Mouse (Mus musculus) subcutaneous adipose tissue, adult 2 months (tissue): Measurements from ENCODE around the gene Hspa1b. TPM values are rescaled to one million over a fixed set of nuclear protein-coding genes. Genes with fewer than 3 reads are reported as not detected.

Source experiments
- polyA plus RNA-seq: library from polyadenylated mRNA; depleted of rRNA; stranded (reverse); fragments of >200 nt; gene quantifications from 2 replicates; pipeline ENCODE4 v1.2.3, GENCODE M21; 2012; ENCODE audit warnings: low replicate concordance; rRNA removed

Gene Hspa1b
- polyA plus RNA-seq = 15.3 and 47.3 TPM in 2 replicates

GRCm38 (mm10) chr17:34959130-34959778 lies at the start of gene Hspa1b:
Gene Hspa1b (minus strand): TSS chr17:34959238.

DNA sequence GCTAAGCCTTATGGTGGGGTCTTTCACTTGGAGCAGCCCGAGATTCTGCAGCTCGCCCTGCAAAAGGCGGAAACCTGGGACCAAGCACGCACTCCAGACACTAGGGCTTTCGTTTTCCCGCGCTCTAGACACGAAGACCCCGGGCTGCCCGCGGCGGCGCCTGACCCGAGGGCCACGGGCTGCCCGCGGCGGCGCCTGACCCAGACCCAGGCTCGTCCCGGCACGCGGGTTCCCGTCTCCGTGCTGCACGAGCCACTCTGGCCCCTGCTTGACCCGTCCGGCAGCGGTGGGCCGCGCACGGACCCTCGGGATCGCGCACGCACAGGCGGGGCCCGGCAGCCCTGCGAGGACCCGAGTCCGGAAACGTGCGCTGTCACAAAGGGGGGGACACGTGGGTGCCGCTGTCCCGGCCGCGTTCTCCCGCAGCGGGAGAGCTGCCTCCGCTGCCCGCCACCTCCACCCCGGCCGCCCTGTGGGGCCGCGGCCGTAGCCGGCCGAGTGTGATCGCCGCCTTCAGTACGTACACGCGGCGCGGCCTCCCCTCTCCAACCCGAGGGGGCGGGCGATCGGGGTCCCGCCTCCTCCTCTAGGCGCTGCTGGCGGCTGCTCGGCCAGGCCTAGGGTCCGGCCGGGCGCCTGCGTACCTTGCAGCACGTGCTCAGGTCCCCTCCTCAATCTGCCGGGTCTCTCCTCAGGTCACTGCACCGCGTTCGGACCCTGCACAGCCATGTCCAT lies 41.8 kb upstream of the Hspa1b start, which contains the start of gene Vars:
TSS of gene Vars (plus strand) at position 271 of the 735 bp plus-strand sequence.

DNA sequence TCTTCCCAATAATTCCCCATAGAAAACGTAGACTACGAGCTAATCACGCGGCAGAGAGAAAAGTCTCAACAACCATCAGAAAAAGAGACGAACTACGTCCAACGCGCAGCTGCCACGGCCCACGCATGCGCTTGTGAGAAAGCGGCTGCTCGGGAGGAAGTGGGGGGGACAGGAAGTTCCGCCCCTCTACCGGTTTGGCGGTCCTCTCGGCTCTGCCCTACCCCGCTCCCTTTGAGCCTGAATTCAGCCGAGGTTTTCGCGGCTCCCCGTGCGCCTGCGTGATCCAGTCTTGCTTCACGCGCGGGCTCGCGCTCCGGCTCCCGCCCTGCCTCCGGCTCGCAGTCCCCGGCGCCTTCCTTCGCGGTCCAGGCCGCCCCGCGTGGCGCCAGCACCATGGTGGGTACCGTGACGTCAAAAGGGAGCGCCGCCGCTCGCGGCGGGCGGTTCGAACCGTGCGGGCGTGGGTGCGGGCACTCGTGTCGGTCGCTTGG lies 22.7 kb upstream of the Hspa1b start, which contains the start of gene Lsm2:
TSS of gene Lsm2 (plus strand) at position 173 of the 491 bp plus-strand sequence.

GRCm38 (mm10) chr17:34972069-34972749 lies 13.2 kb upstream of the Hspa1b start, which contains the start of the genes Hspa1a and Hspa1l:
Gene Hspa1a (minus strand): TSS chr17:34972156.
Gene Hspa1l (plus strand): TSS chr17:34972703.

GRCm38 (mm10) chr17:34969822-34970221 lies 10.8 kb upstream of the Hspa1b start, which contains the start of gene Gm20481:
Gene Gm20481 (plus strand): TSS chr17:34969912.

DNA sequence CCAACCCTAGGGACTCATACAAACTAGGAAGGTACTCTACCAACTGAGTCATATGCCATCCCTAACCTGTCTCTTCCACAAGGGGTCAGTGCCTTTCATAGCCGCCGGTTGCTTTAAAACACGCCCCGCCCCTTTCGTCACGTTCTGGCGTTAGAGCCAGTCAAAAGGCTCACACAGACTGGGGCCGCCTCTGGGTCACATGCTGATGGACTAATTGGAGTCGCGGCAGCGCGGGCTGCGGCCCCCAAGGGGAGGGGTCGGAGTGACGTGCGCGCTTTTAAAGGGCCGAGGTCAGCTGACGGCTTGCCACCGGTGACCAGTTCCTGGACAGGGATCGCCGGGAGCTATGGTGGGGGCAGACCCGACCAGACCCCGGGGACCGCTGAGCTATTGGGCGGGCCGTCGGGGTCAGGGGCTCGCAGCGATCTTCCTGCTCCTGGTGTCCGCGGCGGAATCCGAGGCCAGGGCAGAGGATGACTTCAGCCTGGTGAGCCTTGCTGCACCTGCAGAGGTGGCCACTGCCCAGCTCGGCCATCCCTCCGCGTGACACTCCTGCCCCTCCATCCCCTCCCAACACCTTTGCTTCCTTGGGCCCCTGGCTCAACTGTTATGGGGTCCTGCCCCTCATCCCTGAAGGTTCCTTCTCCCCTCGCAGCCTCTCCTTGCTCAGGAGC lies 27.8 kb downstream of the Hspa1b start, which contains the start of gene Neu1:
TSS of gene Neu1 (plus strand) at position 193 of the 674 bp plus-strand sequence.

GRCm38 (mm10) chr17:34913930-34914665 lies 44.9 kb downstream of the Hspa1b start, which contains the start of gene Slc44a4:
Gene Slc44a4 (plus strand): TSS chr17:34914466.

Other genes with a start within 250 kb of the Hspa1b start
- gene C4b, start 215.4 kb downstream of the Hspa1b start, polyA plus RNA-seq = 136 and 385 TPM in 2 replicates
- 0.26 and 1.6 TPM in 2 replicates for gene Cyp21a1, start 154.7 kb downstream of the Hspa1b start, polyA plus RNA-seq
- gene Stk19, start 122.3 kb downstream of the Hspa1b start, polyA plus RNA-seq = 37.5 and 44.6 TPM in 2 replicates
- gene Dxo, start 122.2 kb downstream of the Hspa1b start, polyA plus RNA-seq = 65.8 and 69.5 TPM in 2 replicates
- 92.6 and 103 TPM in 2 replicates for gene Skiv2l, start 109.0 kb downstream of the Hspa1b start, polyA plus RNA-seq
- gene Nelfe, start 108.8 kb downstream of the Hspa1b start, polyA plus RNA-seq = 26.6 and 41.9 TPM in 2 replicates
- 75.6 and 198 TPM in 2 replicates for gene Cfb, start 96.7 kb downstream of the Hspa1b start, polyA plus RNA-seq
- gene Zbtb12, start 79.8 kb downstream of the Hspa1b start, polyA plus RNA-seq = 7.5 and 24.8 TPM in 2 replicates
- not detected in 2 replicates for gene Gm20547, start 77.2 kb downstream of the Hspa1b start, polyA plus RNA-seq
- 69.3 and 73.7 TPM in 2 replicates for gene C2, start 61.0 kb downstream of the Hspa1b start, polyA plus RNA-seq
- 185 and 311 TPM in 2 replicates for gene Ehmt2, start 60.8 kb downstream of the Hspa1b start, polyA plus RNA-seq
- gene Slc44a4, start 44.8 kb downstream of the Hspa1b start, polyA plus RNA-seq = 0.10 and 12.1 TPM in 2 replicates
- gene Neu1, start 28.0 kb downstream of the Hspa1b start, polyA plus RNA-seq = 41.5 and 44.0 TPM in 2 replicates
- gene Gm20481, start 10.7 kb upstream of the Hspa1b start, polyA plus RNA-seq = not detected in 2 replicates
- 8.7 and 27.0 TPM in 2 replicates for gene Hspa1a, start 12.9 kb upstream of the Hspa1b start, polyA plus RNA-seq
- 0.46 and 0.59 TPM in 2 replicates for gene Hspa1l, start 13.5 kb upstream of the Hspa1b start, polyA plus RNA-seq
- gene Lsm2, start 22.6 kb upstream of the Hspa1b start, polyA plus RNA-seq = 69.2 and 79.0 TPM in 2 replicates
- gene Vars, start 41.7 kb upstream of the Hspa1b start, polyA plus RNA-seq = 61.9 and 207 TPM in 2 replicates
- 0.39 and 0.62 TPM in 2 replicates for gene Vwa7, start 57.3 kb upstream of the Hspa1b start, polyA plus RNA-seq
- 0.54 and 1.7 TPM in 2 replicates for gene Sapcd1, start 68.8 kb upstream of the Hspa1b start, polyA plus RNA-seq
- gene Msh5, start 87.5 kb upstream of the Hspa1b start, polyA plus RNA-seq = 1.8 TPM in 2 replicates
- 87.4 and 180 TPM in 2 replicates for gene Clic1, start 90.7 kb upstream of the Hspa1b start, polyA plus RNA-seq
- gene Ddah2, start 99.8 kb upstream of the Hspa1b start, polyA plus RNA-seq = 59.2 and 121 TPM in 2 replicates
- 0.17 TPM in 1 of 2 replicates, not detected in the other for gene Ly6g6c, start 106.2 kb upstream of the Hspa1b start, polyA plus RNA-seq
- 0.09 and 0.21 TPM in 2 replicates for gene Mpig6b, start 106.9 kb upstream of the Hspa1b start, polyA plus RNA-seq
- 0.24 and 4.5 TPM in 2 replicates for gene Ly6g6e, start 117.7 kb upstream of the Hspa1b start, polyA plus RNA-seq
- 2.3 and 5.4 TPM in 2 replicates for gene Ly6g6d, start 118.8 kb upstream of the Hspa1b start, polyA plus RNA-seq
- not detected in 2 replicates for gene Ly6g6f, start 126.4 kb upstream of the Hspa1b start, polyA plus RNA-seq
- gene Abhd16a, start 130.0 kb upstream of the Hspa1b start, polyA plus RNA-seq = 206 and 214 TPM in 2 replicates
- 3.1 TPM in 1 of 2 replicates, not detected in the other for gene Ly6g5c, start 149.0 kb upstream of the Hspa1b start, polyA plus RNA-seq
- 1.9 and 3.2 TPM in 2 replicates for gene Ly6g5b, start 156.2 kb upstream of the Hspa1b start, polyA plus RNA-seq
- 12.3 and 16.6 TPM in 2 replicates for gene Gpank1, start 162.2 kb upstream of the Hspa1b start, polyA plus RNA-seq
- gene Csnk2b, start 162.8 kb upstream of the Hspa1b start, polyA plus RNA-seq = 304 and 310 TPM in 2 replicates
- gene D17H6S53E, start 167.1 kb upstream of the Hspa1b start, polyA plus RNA-seq = 6.4 and 11.3 TPM in 2 replicates
- 0.17 TPM in 1 of 2 replicates, not detected in the other for gene Apom, start 172.8 kb upstream of the Hspa1b start, polyA plus RNA-seq
- gene Bag6, start 175.9 kb upstream of the Hspa1b start, polyA plus RNA-seq = 178 and 246 TPM in 2 replicates
- gene Prrc2a, start 205.7 kb upstream of the Hspa1b start, polyA plus RNA-seq = 249 and 404 TPM in 2 replicates
- 1.9 and 5.2 TPM in 2 replicates for gene Aif1, start 216.8 kb upstream of the Hspa1b start, polyA plus RNA-seq
- 23.5 and 60.6 TPM in 2 replicates for gene Lst1, start 229.2 kb upstream of the Hspa1b start, polyA plus RNA-seq
- gene Ltb, start 235.2 kb upstream of the Hspa1b start, polyA plus RNA-seq = 4.2 and 11.0 TPM in 2 replicates
- gene Tnf, start 242.8 kb upstream of the Hspa1b start, polyA plus RNA-seq = 2.2 and 3.1 TPM in 2 replicates
- gene Lta, start 246.1 kb upstream of the Hspa1b start, polyA plus RNA-seq = 0.16 and 0.69 TPM in 2 replicates